Mouse (Mus musculus): ENCODE data around the gene Lrrn3. TPM values are rescaled to one million over a fixed set of nuclear protein-coding genes. Genes with fewer than 3 reads are reported as not detected.

The Lrrn3 gene
- polyA plus RNA-seq (2015; fragmentation: Nextera tagmentation; extraction: Ambion mirVana) = 0.89 and 1.2 TPM in 2 replicates

GRCm38 (mm10) chr12:41486331-41486730, at the start of gene Lrrn3:
Gene Lrrn3 (minus strand): TSS chr12:41486431.
- Histone ChIP-seq H3K4me2 (ENCODE audit: low read depth, low read length) (peak within 1 kb of the TSS; percentile 39), H3K27ac (ENCODE audit: low read depth) (no peak within 1 kb of the TSS), H3K4me3 (ENCODE audit: low read depth, low read length) (0 out of 2 replicates have a peak within 1 kb of the TSS, but pooled peaks have one; percentile 4), H3K4me1 (ENCODE audit: insufficient read depth) (no peaks in the 10 kb centered on the region), H3K36me3 (replicated peaks; ENCODE audit: insufficient read depth, low read length) (no peaks in the 10 kb centered on the region), H3K9ac (replicated peaks) (no peak within 1 kb of the TSS), H3K27me3 (ENCODE audit: insufficient read depth, low read length) (no peaks in the 10 kb centered on the region), H3K9me3 (ENCODE audit: low read length) (no peaks in the 10 kb centered on the region)
- DNase-seq (no peak), ATAC-seq (no peak)
- 81% methylated on average over 1 of the region's 1 CpGs for WGBS (ENCODE audit: insufficient replicate concordance)
- TF ChIP-seq CTCF (IDR thresholded peaks at IDR 0.05; ENCODE audit: low read depth) (no peak), EP300 (IDR thresholded peaks at IDR 0.05; ENCODE audit: low read depth) (no peak)

- 76% methylated on average over 4 of the region's 4 CpGs for WGBS (ENCODE audit: insufficient replicate concordance)
- H3K27ac ChIP-seq (ENCODE audit: low read depth) = no peak overlapping the region
- H3K4me3 ChIP-seq (ENCODE audit: low read depth, low read length) = no peak overlapping the region
- H3K4me2 ChIP-seq (ENCODE audit: low read depth, low read length) = no peak overlapping the region
- ATAC-seq = no peak
- no peaks in the 10 kb centered on the region for H3K4me1 ChIP-seq (ENCODE audit: insufficient read depth)
- DNase-seq = no peak
- no peak for TF ChIP-seq EP300 (IDR thresholded peaks at IDR 0.05; ENCODE audit: low read depth)
- TF ChIP-seq CTCF (IDR thresholded peaks at IDR 0.05; ENCODE audit: low read depth) = no peak
- no peaks in the 10 kb centered on the region for H3K9me3 ChIP-seq (ENCODE audit: low read length)
- H3K27me3 ChIP-seq (ENCODE audit: insufficient read depth, low read length) = no peaks in the 10 kb centered on the region
- no peaks in the 10 kb centered on the region for H3K36me3 ChIP-seq (replicated peaks; ENCODE audit: insufficient read depth, low read length)
- H3K9ac ChIP-seq (replicated peaks) = no peak overlapping the region
These were observed 42.2 kb upstream of the Lrrn3 start for GRCm38 (mm10) chr12:41528410-41528809.

GRCm38 (mm10) chr12:41526688-41527087, 40.5 kb upstream of the Lrrn3 start:
- Histone ChIP-seq H3K4me1 (ENCODE audit: insufficient read depth) (no peaks in the 10 kb centered on the region), H3K9me3 (ENCODE audit: low read length) (no peaks in the 10 kb centered on the region), H3K4me3 (ENCODE audit: low read depth, low read length) (no peak overlapping the region), H3K36me3 (replicated peaks; ENCODE audit: insufficient read depth, low read length) (no peaks in the 10 kb centered on the region), H3K9ac (replicated peaks) (no peak overlapping the region), H3K27me3 (ENCODE audit: insufficient read depth, low read length) (no peaks in the 10 kb centered on the region), H3K4me2 (ENCODE audit: low read depth, low read length) (no peak overlapping the region), H3K27ac (ENCODE audit: low read depth) (no peak overlapping the region)
- ATAC-seq = no peak
- no peak for DNase-seq
- WGBS (ENCODE audit: insufficient replicate concordance) = 72% methylated on average over 2 of the region's 2 CpGs
- TF ChIP-seq CTCF (IDR thresholded peaks at IDR 0.05; ENCODE audit: low read depth) (no peak), EP300 (IDR thresholded peaks at IDR 0.05; ENCODE audit: low read depth) (no peak)

GRCm38 (mm10) chr12:41521671-41522070, 35.4 kb upstream of the Lrrn3 start:
- Histone ChIP-seq H3K27ac (ENCODE audit: low read depth) (no peak overlapping the region), H3K4me1 (ENCODE audit: insufficient read depth) (no peaks in the 10 kb centered on the region), H3K9ac (replicated peaks) (no peak overlapping the region), H3K9me3 (ENCODE audit: low read length) (no peaks in the 10 kb centered on the region), H3K27me3 (ENCODE audit: insufficient read depth, low read length) (no peaks in the 10 kb centered on the region), H3K36me3 (replicated peaks; ENCODE audit: insufficient read depth, low read length) (no peaks in the 10 kb centered on the region), H3K4me3 (ENCODE audit: low read depth, low read length) (no peak overlapping the region), H3K4me2 (ENCODE audit: low read depth, low read length) (no peak overlapping the region)
- DNase-seq = no peak
- TF ChIP-seq CTCF (IDR thresholded peaks at IDR 0.05; ENCODE audit: low read depth) (no peak), EP300 (IDR thresholded peaks at IDR 0.05; ENCODE audit: low read depth) (no peak)
- 74% methylated on average over 2 of the region's 2 CpGs for WGBS (ENCODE audit: insufficient replicate concordance)
- ATAC-seq = no peak

- H3K27me3 ChIP-seq (ENCODE audit: insufficient read depth, low read length) = no peaks in the 10 kb centered on the region
- DNase-seq (no peak), ATAC-seq (no peak)
- TF ChIP-seq CTCF (IDR thresholded peaks at IDR 0.05; ENCODE audit: low read depth) (no peak), EP300 (IDR thresholded peaks at IDR 0.05; ENCODE audit: low read depth) (no peak)
- no peak overlapping the region for H3K4me2 ChIP-seq (ENCODE audit: low read depth, low read length)
- H3K9me3 ChIP-seq (ENCODE audit: low read length) = no peaks in the 10 kb centered on the region
- no peak overlapping the region for H3K4me3 ChIP-seq (ENCODE audit: low read depth, low read length)
- H3K4me1 ChIP-seq (ENCODE audit: insufficient read depth) = no peaks in the 10 kb centered on the region
- H3K36me3 ChIP-seq (replicated peaks; ENCODE audit: insufficient read depth, low read length) = no peaks in the 10 kb centered on the region
- 70% methylated on average over 2 of the region's 2 CpGs for WGBS (ENCODE audit: insufficient replicate concordance)
- no peak overlapping the region for H3K27ac ChIP-seq (ENCODE audit: low read depth)
- H3K9ac ChIP-seq (replicated peaks) = no peak overlapping the region
These were observed 34.1 kb upstream of the Lrrn3 start for GRCm38 (mm10) chr12:41520326-41520725.

- Histone ChIP-seq H3K4me2 (ENCODE audit: low read depth, low read length) (no peak overlapping the region), H3K27me3 (ENCODE audit: insufficient read depth, low read length) (no peaks in the 10 kb centered on the region), H3K4me1 (ENCODE audit: insufficient read depth) (no peaks in the 10 kb centered on the region), H3K4me3 (ENCODE audit: low read depth, low read length) (no peak overlapping the region), H3K9me3 (ENCODE audit: low read length) (no peaks in the 10 kb centered on the region), H3K27ac (ENCODE audit: low read depth) (no peak overlapping the region), H3K36me3 (replicated peaks; ENCODE audit: insufficient read depth, low read length) (no peaks in the 10 kb centered on the region), H3K9ac (replicated peaks) (no peak overlapping the region)
- 62% methylated on average over 5 of the region's 5 CpGs for WGBS (ENCODE audit: insufficient replicate concordance)
- TF ChIP-seq CTCF (IDR thresholded peaks at IDR 0.05; ENCODE audit: low read depth) (no peak), EP300 (IDR thresholded peaks at IDR 0.05; ENCODE audit: low read depth) (no peak)
- DNase-seq = no peak
- ATAC-seq = no peak
These were observed 32.7 kb upstream of the Lrrn3 start for GRCm38 (mm10) chr12:41518897-41519296.

- TF ChIP-seq CTCF (IDR thresholded peaks at IDR 0.05; ENCODE audit: low read depth) (no peak), EP300 (IDR thresholded peaks at IDR 0.05; ENCODE audit: low read depth) (no peak)
- H3K9me3 ChIP-seq (ENCODE audit: low read length) = no peaks in the 10 kb centered on the region
- ATAC-seq (no peak), DNase-seq (no peak)
- H3K4me2 ChIP-seq (ENCODE audit: low read depth, low read length) = no peak overlapping the region
- no peak overlapping the region for H3K27ac ChIP-seq (ENCODE audit: low read depth)
- H3K27me3 ChIP-seq (ENCODE audit: insufficient read depth, low read length) = no peaks in the 10 kb centered on the region
- H3K36me3 ChIP-seq (replicated peaks; ENCODE audit: insufficient read depth, low read length) = no peaks in the 10 kb centered on the region
- 80% methylated on average over 3 of the region's 3 CpGs for WGBS (ENCODE audit: insufficient replicate concordance)
- no peak overlapping the region for H3K9ac ChIP-seq (replicated peaks)
- no peak overlapping the region for H3K4me3 ChIP-seq (ENCODE audit: low read depth, low read length)
- H3K4me1 ChIP-seq (ENCODE audit: insufficient read depth) = no peaks in the 10 kb centered on the region
These were observed 24.4 kb upstream of the Lrrn3 start for GRCm38 (mm10) chr12:41510588-41510987.

Measured in liver, postnatal 0 days (tissue).